Mouse (Mus musculus) kidney, postnatal 0 days (tissue): ENCODE measurements around the gene Gpr157. TPM values are rescaled to one million over a fixed set of nuclear protein-coding genes. Genes with fewer than 3 reads are reported as not detected.

Experiments used
- ATAC-seq: fragments of 200-750 bp; cut with Nextera tagmentation; replicated peaks from 2 replicates; pipeline ENCODE4 v1.8.0; 2017; ENCODE audit warnings: low read depth, moderate number of reproducible peaks, moderate TSS enrichment, moderate library complexity; ENCODE audit not compliant: low FRiP score
- DNase-seq: peaks from one replicate; pipeline ENCODE4 v3.0.0-alpha.2; 2016; ENCODE audit warnings: low spot score
- H3K27ac ChIP-seq: fragments of 300-500 bp; sonication (generic); 2 replicates; pipeline ENCODE4 v1.5.1; 2014; ENCODE audit warnings: mild to moderate bottlenecking
- H3K27me3 ChIP-seq: fragments of 300-500 bp; sonication (generic); 2 replicates; pipeline ENCODE4 v1.6.1; 2014; ENCODE audit warnings: low read length, mixed read lengths; ENCODE audit not compliant: insufficient read depth
- H3K36me3 ChIP-seq: fragments of 300-500 bp; sonication (generic); 2 replicates; pipeline ENCODE4 v1.6.1; 2014; ENCODE audit warnings: low read length, mixed read lengths; ENCODE audit not compliant: insufficient read depth
- H3K4me1 ChIP-seq: fragments of 300-500 bp; sonication (generic); replicated peaks from 2 replicates; pipeline ENCODE4 v1.6.1; 2014; ENCODE audit warnings: antibody characterized with exemption, low read length, mixed read lengths; ENCODE audit not compliant: insufficient read depth
- H3K4me2 ChIP-seq: fragments of 300-500 bp; sonication (generic); 2 replicates; pipeline ENCODE4 v1.6.1; 2014; ENCODE audit warnings: mild to moderate bottlenecking, low read length, moderate library complexity, mixed read lengths
- H3K4me3 ChIP-seq: fragments of 300-500 bp; sonication (generic); replicated peaks from 2 replicates; pipeline ENCODE4 v1.5.1; 2014; ENCODE audit warnings: low read depth, low read length
- H3K9ac ChIP-seq: fragments of 300-500 bp; sonication (generic); 2 replicates; pipeline ENCODE4 v1.6.1; 2014; ENCODE audit warnings: low read depth, low read length
- H3K9me3 ChIP-seq: fragments of 300-500 bp; sonication (generic); replicated peaks from 2 replicates; pipeline ENCODE4 v1.6.1; 2016; ENCODE audit warnings: low read length, inconsistent platforms, mixed read lengths
- CTCF ChIP-seq: IDR thresholded peaks from 2 replicates; pipeline ENCODE4 v1.5.1; 2016; ENCODE audit warnings: antibody characterized with exemption, low read depth, mild to moderate bottlenecking, moderate library complexity
- WGBS: fragments of 180-500 bp; shearing (Covaris S2); extraction: QIAGEN DNeasy Blood & Tissue Kit; methylation state at CpG from one replicate; pipeline ENCODE4 v1.1.7; 2014; 5-methylcytosine and 5-hydroxymethylcytosine counted together
- polyA plus RNA-seq: library from polyadenylated mRNA; unstranded; fragments of >200 nt; fragmentation: Nextera tagmentation; extraction: Ambion mirVana; gene quantifications from 2 replicates; pipeline ENCODE4 v1.2.1, GENCODE M21; 2015

Gene Gpr157
- polyA plus RNA-seq, 1 experiment from 2014 or later: 0.18 TPM

DNA sequence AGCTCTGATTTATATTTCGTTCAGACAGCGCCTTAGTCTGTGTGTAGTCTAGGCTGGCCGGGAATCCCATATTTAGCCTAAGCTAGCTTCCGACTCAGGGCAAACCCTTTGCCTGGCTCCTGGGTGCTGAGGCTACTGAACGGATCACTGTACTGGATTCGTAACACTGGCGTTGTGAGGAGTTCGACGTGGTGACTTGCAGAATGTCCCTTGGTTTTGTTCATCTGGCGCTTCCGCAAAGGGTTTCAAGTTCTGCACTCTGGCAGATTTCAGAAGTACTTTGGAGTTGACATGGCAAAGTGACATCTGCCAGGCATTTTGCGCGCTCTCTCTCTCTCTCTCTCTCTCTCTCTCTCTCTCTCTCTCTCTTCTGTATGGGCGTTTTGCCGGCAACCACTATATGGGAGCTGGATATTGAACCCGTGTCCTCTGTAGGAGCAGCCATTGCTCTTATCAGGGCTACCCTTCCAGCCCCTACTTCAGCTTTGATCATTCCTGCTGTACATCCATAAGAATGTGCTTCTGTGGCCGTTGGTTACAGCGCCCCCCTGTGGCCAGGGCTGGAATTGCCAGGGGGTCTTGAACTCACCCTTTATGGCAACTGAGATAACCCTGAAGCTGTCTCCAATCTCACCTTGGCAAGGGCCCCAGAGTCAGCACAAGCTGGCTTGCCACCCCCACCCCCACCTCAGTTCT lies 4.9 kb downstream of the Gpr157 start:
- Histone ChIP-seq H3K9ac (no peak overlapping the region), H3K27ac (no peak overlapping the region), H3K9me3 (no peaks in the 10 kb centered on the region), H3K4me3 (no peak overlapping the region), H3K4me1 (peaks cover 29% of the 10 kb centered on the region; the same call in 1 of the 2 replicates), H3K36me3 (no peaks in the 10 kb centered on the region), H3K27me3 (no peaks in the 10 kb centered on the region), H3K4me2 (no peak overlapping the region)
- ATAC-seq (no peak), DNase-seq (no peak)
- TF ChIP-seq CTCF: peak; percentile 68
- WGBS: 88% methylated on average over 18 of the region's 18 CpGs

DNA sequence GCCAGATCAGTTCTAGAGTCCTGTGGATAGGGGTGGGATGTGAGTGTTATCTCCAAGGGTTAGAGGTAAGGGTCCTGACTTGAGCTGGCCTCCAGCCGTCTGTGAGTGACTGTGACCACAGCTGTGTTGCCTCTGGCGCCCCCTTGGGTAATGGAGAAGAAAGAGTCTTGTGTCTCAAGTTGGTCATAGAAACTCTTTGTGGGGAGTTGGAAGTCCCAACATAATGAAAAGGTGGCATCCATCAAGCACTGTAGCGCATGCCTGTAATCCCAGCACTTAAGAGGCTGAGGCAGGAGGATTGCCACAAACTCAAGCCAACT lies 5.4 kb downstream of the Gpr157 start:
- no peak for TF ChIP-seq CTCF
- Histone ChIP-seq H3K36me3 (no peaks in the 10 kb centered on the region), H3K27me3 (no peaks in the 10 kb centered on the region), H3K9me3 (no peaks in the 10 kb centered on the region), H3K9ac (no peak overlapping the region), H3K4me2 (no peak overlapping the region), H3K4me3 (no peak overlapping the region), H3K27ac (no peak overlapping the region), H3K4me1 (peaks cover 29% of the 10 kb centered on the region; the same call in 1 of the 2 replicates)
- DNase-seq (no peak), ATAC-seq (no peak)
- WGBS: 69% methylated on average over 3 of the region's 3 CpGs

GRCm38 (mm10) chr4:150093560-150094462 lies 6.6 kb downstream of the Gpr157 start:
- Histone ChIP-seq H3K27me3 (no peaks in the 10 kb centered on the region), H3K4me1 (peaks cover 22% of the 10 kb centered on the region; the same call in 1 of the 2 replicates), H3K9me3 (no peaks in the 10 kb centered on the region), H3K4me2 (no peak overlapping the region), H3K4me3 (no peak overlapping the region), H3K27ac (no peak overlapping the region), H3K36me3 (no peaks in the 10 kb centered on the region), H3K9ac (no peak overlapping the region)
- ATAC-seq: no peak
- TF ChIP-seq CTCF: no peak
- 34% methylated on average over 11 of the region's 12 CpGs for WGBS
- DNase-seq: no peak

GRCm38 (mm10) chr4:150094463-150094789 lies 7.3 kb downstream of the Gpr157 start:
- Histone ChIP-seq H3K4me1 (peaks cover 22% of the 10 kb centered on the region; the same call in 1 of the 2 replicates), H3K9me3 (no peaks in the 10 kb centered on the region), H3K36me3 (no peaks in the 10 kb centered on the region), H3K9ac (no peak overlapping the region), H3K4me3 (no peak overlapping the region), H3K4me2 (no peak overlapping the region), H3K27ac (no peak overlapping the region), H3K27me3 (no peaks in the 10 kb centered on the region)
- DNase-seq (no peak), ATAC-seq (no peak)
- 40% methylated on average over 5 of the region's 5 CpGs for WGBS
- no peak for TF ChIP-seq CTCF

- DNase-seq: no peak
- no peak overlapping the region for H3K4me3 ChIP-seq
- peaks cover 18% of the 10 kb centered on the region; the same call in 1 of the 2 replicates for H3K4me1 ChIP-seq
- no peaks in the 10 kb centered on the region for H3K9me3 ChIP-seq
- H3K9ac ChIP-seq: no peak overlapping the region
- no peak overlapping the region for H3K4me2 ChIP-seq
- no peak overlapping the region for H3K27ac ChIP-seq
- ATAC-seq: no peak
- 83% methylated on average over 7 of the region's 7 CpGs for WGBS
- H3K27me3 ChIP-seq: no peaks in the 10 kb centered on the region
- no peak for TF ChIP-seq CTCF
- no peaks in the 10 kb centered on the region for H3K36me3 ChIP-seq
Measured at GRCm38 (mm10) chr4:150096309-150096708, 9.1 kb downstream of the Gpr157 start.

- Histone ChIP-seq H3K4me2 (no peak overlapping the region), H3K4me3 (no peak overlapping the region), H3K9me3 (no peaks in the 10 kb centered on the region), H3K36me3 (no peaks in the 10 kb centered on the region), H3K9ac (no peak overlapping the region), H3K27ac (no peak overlapping the region), H3K4me1 (peaks cover 18% of the 10 kb centered on the region; the same call in 1 of the 2 replicates), H3K27me3 (no peaks in the 10 kb centered on the region)
- WGBS: 85% methylated on average over 4 of the region's 4 CpGs
- no peak for ATAC-seq
- no peak for TF ChIP-seq CTCF
- no peak for DNase-seq
Measured at GRCm38 (mm10) chr4:150097847-150098246, 10.7 kb downstream of the Gpr157 start.
